Mouse (Mus musculus) urinary bladder, postnatal 10 days (tissue): ENCODE results near the gene Hdgf.
"Not testable (repeated sequence)": the region's sequence is repeated elsewhere in the genome, so short reads cannot be mapped to it uniquely, and the experiment has no call there.

Source experiments
- DNase-seq: peaks from one replicate; pipeline ENCODE4 v3.0.0; 2022; ENCODE audit warnings: low spot score

Gene Hdgf

DNA sequence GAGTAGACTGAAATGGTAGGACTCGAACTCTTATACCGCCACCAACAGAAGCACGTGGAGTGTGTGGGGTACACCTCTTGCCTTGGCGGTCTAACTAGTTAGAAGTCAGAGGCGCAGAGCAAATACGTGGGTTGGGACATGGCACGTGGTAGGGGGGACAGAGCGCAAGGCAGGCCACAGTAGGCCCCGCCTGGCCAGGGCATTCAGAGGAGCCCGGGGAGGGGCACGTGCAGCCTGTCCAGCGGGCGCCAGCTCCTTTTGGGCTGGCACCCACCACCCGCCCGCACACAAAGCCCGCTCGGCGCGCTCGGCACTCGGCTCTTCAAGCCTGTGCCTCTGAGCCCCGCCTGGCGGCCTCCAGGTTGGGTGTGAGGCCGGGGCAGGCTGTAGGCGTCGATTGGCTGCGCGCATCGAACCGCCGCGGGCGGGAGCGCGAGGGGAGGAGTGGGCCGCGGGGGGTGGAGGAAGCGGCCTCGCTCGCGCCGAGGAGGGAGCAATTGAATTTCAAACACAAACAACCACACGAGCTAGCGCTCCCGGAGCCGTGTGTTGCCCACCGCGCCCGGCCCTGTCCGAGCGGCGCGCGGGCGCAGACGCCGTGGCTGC, at the start of gene Hdgf:
Hdgf (plus strand) TSS at position 442 of the 606 bp plus-strand sequence.
- DNase-seq = peak; percentile 79

DNA sequence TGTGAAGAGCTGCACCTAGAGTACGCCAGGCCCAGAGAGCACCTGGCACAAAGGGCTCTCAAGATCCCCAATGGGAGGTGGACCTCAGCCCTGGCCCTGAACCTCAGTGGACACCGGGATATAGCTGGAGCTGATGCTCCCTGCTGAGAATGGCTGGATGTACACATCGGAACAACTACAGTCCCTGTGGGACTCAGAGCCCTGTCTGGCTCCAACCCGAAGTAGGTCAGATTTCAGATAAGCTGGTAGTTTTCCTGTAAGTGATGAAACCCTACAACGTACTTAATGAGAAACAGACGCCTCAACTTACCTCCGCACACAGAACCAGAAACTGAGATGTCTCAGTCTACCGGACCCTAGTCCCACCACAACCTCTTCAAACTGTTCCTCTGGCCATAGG, 48.5 kb upstream of the Hdgf start:
- DNase-seq = no peak

DNA sequence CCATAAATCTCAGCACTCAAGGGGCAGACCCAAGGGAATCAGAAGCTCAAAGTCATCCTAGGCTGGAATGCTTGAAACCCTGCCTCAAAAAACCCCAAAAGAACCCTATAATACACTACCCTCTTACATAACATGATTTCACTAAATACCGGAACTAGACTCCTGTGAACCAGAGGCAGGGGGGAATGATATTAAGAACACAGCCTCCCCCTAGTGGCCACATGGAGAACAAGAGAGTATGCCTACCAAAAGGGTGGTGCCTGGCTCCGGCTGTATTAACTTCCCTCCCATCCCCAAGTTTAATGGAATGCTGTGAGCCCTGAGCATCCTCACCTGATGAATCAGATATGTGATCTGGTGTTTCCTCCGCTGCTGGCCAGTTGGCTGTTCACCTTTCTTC, 46.3 kb upstream of the Hdgf start:
- DNase-seq = no peak

DNA sequence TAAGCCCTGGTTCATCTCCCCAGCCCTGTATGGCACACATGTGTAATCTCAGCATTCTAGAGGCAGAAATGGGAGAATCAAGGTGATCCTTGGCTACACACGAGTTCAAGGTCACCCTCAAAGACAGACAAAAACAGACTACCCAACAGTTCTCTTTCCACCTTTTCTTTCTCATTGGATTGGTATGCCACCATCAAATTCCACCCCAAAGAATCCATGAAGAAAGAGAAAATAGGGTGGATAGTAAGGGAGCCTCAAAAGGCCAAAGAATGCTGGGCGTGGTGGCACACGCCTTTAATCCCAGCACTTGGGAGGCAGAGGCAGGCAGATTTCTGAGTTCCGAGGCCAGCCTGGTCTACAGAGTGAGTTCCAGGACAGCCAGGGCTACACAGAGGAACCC, 42.0 kb upstream of the Hdgf start:
- not testable (repeated sequence) for DNase-seq

DNA sequence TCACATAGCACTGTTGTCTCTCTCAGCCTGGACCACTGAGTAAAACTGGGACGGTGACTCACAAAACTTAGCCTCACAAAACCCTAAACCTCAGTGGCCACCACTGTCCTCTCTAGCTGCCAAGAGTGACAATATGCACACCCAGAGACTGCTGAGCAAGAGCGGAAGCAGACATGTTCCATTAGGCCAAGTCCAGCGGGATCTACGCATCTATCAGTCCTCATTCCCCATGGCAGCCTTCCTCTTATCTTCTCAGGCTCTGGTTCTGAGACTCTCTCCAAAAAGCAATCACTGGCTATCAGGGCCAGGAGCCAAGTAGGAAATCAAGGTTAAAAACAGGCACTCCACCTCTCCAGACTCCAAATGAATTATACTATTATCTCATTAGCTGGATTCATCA, 28.4 kb upstream of the Hdgf start:
- DNase-seq = no peak

DNA sequence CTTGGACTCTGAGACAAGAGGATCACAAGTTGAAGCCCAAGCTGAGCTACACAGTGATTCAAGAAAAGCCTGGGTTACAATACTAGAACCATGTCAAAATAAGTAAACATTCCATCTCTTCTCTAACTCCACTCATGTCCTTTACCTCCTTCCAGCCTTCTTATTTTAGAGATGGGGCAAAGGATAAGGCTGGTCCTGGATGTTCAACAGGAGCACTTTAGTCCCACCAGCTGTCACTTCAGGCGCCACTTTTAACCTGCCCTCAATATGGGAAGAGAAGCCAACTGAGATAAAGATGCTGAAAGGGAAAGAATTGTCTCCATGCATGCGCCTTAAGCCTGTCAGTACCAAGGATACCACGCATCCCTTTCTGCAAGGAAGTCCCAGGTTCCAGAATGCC, 21.8 kb upstream of the Hdgf start:
- no peak for DNase-seq

DNA sequence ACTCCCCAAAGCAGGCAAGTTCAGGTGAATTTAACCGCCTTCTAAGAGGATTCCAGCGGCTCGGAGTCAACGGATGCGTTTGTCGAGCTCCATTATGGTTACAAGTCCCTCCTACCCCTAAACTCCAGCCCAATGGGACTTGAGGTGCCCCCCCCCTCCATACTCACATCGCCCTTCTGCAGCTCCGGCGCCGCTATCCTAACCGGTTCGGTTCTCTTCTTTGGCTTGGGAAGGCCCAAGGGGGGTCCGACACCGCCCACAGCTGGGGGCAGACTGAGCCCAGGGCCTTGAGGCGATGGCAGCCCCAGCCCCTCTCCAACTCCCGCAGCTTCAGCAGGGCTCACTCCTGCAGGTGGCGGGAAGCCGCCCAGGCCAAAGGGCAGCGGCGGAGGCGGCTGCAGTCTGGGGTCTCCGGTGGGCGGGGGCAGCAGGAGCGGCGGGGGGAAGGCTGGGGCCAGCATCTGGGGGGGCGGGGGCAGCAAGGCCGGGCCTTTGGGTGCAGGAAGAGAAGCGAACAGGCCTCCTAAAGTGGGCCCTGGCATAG, 21.3 kb upstream of the Hdgf start:
- no peak for DNase-seq

DNA sequence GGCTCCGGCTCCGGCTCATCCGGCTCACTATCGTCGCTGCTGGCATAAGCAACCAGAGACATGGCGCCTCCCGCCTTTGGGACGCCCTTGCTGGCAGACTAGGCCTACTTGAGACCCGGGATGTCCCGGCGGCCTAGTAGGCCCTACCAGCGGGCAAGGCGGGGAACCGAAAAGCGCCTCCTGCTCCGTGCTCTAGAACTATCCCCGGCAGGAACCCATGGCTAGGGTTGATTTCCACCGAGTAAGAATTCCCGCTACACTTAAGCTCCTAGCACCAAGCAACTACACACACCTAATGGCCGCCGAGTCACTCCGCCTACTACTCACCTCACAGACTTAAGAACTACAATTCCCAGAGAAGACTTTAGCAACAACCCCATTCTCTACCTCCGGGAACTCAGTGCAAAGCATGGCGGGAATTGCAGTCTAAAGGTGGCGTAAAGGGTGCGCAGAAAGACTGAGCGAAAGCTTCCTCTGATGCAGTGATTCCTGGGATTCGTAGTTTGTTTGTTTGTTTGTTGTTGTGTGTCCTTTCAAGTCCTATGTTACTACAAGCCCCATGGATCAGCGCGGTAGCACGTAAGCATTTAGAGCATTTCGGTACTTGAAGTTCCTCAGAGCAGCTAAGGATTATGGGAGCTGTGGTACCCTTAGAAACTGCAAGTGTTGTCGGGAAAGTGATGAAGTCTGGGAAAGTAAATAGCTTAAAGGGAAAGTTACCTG, 20.7 kb upstream of the Hdgf start, which contains the start of gene Prcc:
Prcc (minus strand) TSS at position 328 of the 723 bp plus-strand sequence.
- DNase-seq = peak; percentile 39

DNA sequence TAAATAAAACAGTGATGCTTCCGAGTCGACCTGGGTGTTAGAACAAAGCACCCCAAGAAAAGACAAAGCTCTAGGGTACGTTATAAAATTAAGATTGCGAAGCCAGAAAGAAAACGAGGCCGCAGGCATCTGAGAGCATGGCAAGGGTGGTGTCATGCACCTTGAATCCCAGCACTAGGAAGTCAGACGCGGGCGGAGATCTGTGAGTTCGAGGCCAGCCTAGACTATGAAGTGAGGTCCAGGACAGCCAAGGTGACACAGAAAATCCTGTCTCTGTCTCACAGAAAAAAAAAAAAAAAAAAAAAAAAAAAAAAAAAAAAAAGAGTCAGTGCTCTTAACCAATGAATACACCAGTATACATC, 20.1 kb upstream of the Hdgf start:
- DNase-seq = no peak

DNA sequence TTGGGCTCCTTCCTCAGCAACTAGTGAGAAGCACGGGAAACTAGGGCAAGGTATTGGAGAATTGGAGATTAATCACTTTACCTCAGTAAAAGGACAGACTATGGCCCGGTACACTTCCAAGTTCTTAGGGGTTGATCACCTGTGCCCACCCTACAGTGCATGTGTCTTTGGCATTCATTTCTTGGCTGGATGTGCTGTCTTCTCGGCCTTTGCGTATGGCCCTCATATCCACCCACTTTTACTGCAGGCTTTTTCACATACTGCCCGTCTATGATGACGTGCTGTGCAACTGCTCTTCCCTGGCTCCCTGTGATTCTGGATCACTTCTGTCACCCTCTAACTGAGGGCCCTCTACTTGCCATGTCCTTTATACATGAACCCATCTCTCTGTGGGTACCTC, 19.7 kb upstream of the Hdgf start:
- no peak for DNase-seq

DNA sequence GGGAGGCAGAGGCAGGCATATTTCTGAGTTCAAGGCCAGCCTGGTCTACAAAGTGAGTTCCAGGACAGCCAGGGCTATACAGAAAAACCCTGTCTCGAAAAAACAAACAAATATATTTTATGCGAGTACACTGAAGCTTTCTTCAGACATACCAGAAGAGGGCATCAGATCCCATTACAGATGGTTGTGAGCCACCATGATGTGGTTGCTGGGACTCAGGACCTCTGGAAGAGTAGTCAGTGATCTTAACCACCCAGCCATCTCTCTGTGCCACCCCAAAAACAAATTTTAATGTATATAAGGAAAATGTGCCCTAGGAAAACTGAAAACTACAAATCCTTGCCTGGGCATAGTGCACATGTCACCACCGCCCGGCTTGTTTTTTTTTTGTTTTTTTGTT, 18.7 kb upstream of the Hdgf start:
- DNase-seq = not testable (repeated sequence)

DNA sequence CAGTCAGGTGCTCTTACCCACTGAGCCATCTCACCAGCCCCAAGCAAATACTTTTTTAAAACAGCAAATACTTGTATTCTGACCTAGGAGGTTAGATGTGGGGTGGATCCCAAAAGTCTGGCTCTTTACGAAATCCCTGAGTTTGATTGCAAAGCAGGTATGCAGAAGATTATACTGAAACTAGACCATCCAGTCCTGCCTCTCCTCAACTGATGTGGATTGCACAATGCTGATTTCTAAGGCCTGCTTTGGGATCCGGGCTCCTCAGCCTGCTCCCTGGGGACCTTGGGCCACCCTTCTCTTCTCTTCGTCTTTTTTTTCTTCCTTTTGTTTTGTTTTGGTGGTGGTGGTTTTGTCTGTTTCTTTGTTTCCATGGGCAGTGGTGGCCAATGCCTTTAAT, 14.6 kb upstream of the Hdgf start:
- no peak for DNase-seq

DNA sequence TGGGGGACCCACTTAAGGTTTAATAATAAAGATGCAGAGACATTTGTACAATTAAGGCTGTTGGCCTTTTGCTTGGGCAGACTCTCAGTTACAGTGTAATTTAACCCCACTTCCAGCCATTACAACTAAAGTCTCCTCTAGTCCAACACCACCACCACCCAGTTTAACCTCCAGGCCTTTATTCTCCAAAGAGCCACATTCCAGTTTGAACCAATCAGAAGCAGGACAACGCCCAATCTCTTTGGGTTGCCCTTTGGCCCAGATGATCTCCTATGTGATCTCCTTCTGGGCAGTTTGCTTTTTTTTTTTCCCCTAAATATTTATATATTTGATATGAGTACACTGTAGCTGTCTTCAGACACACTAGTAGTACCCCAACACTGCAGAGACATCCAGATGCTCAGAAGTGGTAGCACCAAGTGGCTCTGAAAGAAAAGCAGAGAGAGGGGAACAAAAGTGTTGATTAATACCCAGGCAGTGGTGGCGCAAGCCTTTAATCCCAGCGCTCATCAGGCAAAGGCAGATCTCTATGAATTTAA, 12.7 kb upstream of the Hdgf start:
- no peak for DNase-seq

DNA sequence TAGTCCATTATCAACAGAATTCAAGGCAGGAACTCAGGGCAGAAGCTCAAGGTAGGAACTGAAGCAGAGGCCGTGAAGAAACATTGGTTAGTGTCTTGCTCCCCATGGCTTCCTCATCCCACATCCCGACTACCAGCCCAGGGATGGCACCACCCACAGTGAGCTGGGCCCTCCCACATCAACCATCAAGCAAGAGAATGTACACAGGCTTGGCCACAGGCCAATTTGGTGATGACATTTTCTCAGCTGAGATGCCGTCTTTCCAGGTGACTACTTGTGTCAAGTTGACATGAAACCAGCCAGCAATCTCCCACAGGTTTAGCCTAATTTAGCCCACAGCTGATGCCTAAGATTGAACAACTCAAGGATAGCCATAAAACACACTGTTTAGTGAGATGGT, 6.9 kb upstream of the Hdgf start:
- DNase-seq = no peak

DNA sequence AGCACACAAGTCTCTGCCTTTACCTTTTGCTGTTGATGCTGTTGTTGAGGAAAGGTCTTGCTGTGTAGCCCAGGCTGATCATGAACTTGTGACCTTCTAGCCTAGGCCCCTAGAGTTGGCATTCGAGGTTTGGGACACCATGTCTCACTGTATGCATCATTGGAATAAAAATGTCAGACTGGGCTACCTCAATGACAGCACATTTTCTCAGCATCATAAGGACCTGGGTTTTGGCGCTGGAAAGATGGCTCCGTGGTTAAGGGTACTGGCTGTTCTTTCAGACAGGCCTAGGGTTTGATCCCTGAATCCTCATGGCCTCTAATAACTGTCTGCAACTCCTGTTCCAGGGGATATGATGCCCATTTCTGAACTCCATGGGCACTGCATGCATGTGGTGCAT, 6.3 kb upstream of the Hdgf start:
- no peak for DNase-seq

DNA sequence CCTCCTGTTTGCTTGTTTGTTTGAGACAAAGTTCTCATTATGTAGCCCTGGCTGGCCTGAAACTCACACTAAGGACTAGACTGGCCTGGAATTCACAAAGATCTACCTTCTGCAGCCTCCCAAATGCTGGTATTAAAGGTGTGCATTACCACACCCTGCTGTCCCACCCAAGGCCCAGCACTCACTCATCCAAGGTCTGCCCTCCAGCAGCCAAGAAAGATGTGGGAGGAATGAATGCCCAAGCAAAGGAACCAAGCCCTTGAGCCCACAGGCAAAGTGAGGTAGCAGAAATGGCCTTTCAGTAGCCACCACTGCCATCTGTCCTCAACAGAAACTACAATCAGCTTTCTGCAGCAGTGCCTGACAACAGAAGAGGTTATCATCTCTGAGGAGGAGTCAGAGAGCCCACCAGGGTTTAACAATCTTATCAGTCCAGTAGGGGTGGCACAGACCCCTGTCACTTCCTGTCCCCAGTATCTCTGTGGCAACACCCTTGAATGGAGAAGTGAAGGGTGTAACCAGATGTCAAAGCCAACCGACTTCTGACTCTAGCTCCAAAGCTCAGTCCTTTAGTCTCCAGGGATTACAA, 5.0 kb upstream of the Hdgf start:
- DNase-seq = no peak

DNA sequence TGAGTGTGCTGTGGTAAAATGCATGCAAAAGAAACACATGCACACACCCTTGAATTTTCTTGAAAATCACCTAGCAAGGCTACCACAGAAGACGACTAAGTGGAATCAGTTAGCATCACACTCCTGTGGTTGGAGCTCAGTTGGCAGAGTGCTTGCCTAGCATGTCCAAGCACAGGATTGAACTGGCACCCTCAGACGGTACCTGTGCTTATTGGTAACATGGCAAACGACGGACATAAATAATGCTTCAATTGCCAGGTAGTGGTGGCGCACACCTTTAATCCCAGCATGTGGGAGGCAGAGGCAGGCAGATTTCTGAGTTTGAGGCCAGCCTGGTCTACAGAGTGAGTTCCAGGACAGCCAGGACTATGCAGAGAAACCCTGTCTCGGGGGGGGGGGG, 4.2 kb upstream of the Hdgf start:
- not testable (repeated sequence) for DNase-seq

DNA sequence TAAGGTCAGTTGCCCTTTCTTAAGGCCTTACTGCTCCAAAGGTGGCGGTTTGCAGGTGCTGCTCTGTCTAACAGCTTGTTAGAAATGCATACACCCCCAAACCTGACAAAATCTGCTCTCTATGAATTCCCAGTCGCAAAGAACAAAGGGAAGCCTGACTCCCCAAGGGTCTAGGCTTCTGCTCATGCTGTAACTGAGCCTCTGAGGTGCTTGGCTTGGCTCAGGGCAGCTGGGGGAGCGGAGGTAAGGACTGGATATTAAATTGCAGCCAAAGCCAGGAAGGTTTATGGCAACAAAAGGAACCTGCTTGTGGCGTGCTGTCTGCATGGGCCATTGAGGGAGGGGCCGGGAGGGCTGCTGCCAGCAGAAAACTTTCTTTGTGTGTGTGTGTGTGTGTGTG, 2.3 kb upstream of the Hdgf start:
- DNase-seq = no peak

DNA sequence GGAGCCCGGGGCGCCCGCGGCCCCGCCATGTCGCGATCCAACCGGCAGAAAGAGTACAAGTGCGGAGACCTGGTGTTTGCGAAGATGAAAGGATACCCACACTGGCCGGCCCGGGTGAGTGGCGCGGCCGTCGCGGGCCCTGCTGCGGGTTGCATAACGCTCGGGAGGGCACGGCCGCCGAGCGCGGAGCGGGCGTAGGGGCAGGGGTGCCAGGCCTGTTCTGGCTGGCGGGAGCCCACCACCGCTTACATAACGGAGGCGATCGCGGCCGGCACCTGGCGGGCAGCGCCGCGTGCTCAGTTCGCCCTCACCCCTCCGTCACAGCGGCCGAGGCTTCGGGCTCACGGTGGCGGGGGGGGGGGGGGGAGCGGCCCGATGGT, 470 bp downstream of the Hdgf start:
- DNase-seq = no peak

DNA sequence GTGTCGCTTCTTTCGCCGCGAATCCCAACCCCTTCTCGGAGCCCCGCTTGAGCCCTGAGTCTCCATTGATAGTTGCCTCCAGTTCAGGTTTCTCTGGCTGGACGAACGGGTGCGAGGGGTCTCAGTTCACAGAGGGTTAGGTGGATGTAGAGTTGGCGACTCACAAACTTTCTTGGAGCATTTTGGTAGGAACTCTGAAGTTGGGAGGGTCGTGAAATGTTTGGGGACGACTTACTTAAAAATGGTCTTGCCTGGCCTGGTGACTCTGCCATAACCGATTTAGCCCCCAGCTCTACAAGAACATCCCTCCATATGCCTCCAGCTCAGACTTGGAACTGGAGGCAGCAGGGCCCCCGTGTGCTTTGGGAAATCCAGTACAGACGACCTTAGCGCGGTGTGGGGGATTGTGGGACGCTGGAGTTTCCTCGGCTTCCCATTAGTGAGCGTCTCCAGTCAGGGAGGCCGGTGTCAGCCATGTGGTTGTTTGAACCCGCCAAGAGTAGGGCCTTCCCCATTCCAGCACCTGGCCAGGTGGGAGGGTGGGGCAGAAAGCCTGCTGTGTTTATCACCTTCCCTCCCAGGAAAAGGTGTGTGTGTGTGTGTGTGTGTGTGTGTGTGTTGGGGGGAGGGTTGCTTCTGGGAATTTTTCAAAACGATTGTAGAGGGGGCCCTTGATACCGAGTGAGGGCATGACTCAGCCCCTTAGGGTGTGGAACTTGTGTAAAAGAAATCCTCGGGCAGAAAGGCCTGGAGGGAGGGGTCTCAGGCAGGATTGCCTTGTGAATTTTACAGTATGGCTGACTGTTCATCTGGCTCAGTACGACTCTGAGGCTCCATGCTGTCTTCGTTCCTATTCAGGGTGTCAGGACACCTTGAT, 1.1 kb downstream of the Hdgf start:
- DNase-seq = no peak

DNA sequence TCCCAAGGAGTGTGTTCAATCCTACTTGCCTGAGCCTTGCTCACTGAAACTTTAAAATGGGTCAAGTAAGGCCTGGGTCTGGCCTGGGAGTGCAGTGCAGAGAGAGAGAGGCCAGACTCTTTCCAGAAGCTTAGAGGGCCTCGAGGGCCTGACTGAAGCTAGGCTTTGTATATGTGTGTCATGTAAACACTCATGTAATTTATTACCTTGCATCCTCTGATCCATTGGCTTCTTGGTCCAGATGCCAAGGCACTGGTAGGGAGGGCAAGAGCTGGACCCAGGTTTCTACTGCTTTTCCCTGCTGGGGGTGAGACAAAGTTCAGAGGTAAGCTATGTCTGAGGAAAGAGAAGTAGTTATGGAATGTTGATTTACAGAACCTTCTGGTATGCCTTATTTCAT, 1.8 kb downstream of the Hdgf start:
- DNase-seq = no peak

DNA sequence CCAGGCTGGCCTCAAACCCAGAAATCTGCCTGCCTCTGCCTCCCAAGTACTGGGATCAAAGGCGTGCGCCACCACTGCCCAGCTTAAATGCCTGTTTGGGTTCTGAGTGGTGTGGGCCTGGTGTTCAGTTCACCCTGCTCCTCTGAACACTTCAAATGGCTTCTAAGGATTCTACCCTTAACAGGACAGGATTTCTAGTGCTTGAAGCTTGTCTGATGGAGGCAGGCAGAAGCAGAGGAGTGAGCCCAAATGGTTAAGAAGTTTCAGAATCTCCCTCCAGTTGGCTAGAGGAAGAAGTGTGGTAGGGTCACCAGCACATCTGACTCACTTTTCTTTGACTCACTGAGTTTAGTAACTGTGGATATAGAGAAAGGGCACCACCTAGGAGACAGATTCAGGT, 3.3 kb downstream of the Hdgf start:
- DNase-seq = no peak
